Mouse (Mus musculus) megakaryocyte, embryonic 14.5 days (primary cell): ENCODE data around the gene Htr3a. TPM values are rescaled to one million over a fixed set of nuclear protein-coding genes. Genes with fewer than 3 reads are reported as not detected.

Experiments
- H3K27me3 ChIP-seq: replicated peaks from 2 replicates; pipeline ENCODE3; 2012; ENCODE audit warnings: inconsistent platforms
- H3K36me3 ChIP-seq: replicated peaks from 2 replicates; pipeline ENCODE3; 2012; ENCODE audit warnings: low read length, inconsistent platforms, mixed read lengths
- H3K4me1 ChIP-seq: 2 replicates; pipeline ENCODE4 v1.6.1; 2012; ENCODE audit warnings: inconsistent platforms
- H3K4me3 ChIP-seq: replicated peaks from 2 replicates; pipeline ENCODE3; 2012; ENCODE audit warnings: moderate library complexity, mild to moderate bottlenecking, inconsistent platforms
- H3K9me3 ChIP-seq: 2 replicates; pipeline ENCODE4 v1.6.1; 2012; ENCODE audit warnings: inconsistent platforms
- FLI1 ChIP-seq: IDR thresholded peaks from 2 replicates; pipeline ENCODE4 v1.6.1; 2012; ENCODE audit warnings: low read length, inconsistent platforms, mixed read lengths
- GATA1 ChIP-seq: IDR thresholded peaks from 3 replicates; pipeline ENCODE4 v1.6.1; 2012; ENCODE audit warnings: mixed read lengths, low read length, inconsistent platforms, borderline replicate concordance
- polyA plus RNA-seq: library from polyadenylated mRNA; stranded (reverse); fragments of >175 nt; gene quantifications from 2 replicates; pipeline ENCODE4 v1.2.3, GENCODE M21; 2012; ENCODE audit warnings: low replicate concordance; ENCODE audit not compliant: insufficient read depth

The Htr3a gene
- polyA plus RNA-seq, 1 experiment: not detected

GRCm38 (mm10) chr9:48894755-48895154 is 16.1 kb downstream of the Htr3a start:
- Histone ChIP-seq H3K4me1 (peaks cover 2% of the 10 kb centered on the region; the same call in 1 of the 2 replicates), H3K27me3 (peaks cover 46% of the 10 kb centered on the region), H3K36me3 (no peaks in the 10 kb centered on the region), H3K9me3 (no peaks in the 10 kb centered on the region), H3K4me3 (no peak overlapping the region)
- TF ChIP-seq GATA1 (no peak), FLI1 (no peak)

GRCm38 (mm10) chr9:48893986-48894385 is 16.9 kb downstream of the Htr3a start:
- Histone ChIP-seq H3K4me1 (peaks cover 2% of the 10 kb centered on the region; the same call in 1 of the 2 replicates), H3K4me3 (no peak overlapping the region), H3K9me3 (no peaks in the 10 kb centered on the region), H3K27me3 (peaks cover 45% of the 10 kb centered on the region), H3K36me3 (no peaks in the 10 kb centered on the region)
- TF ChIP-seq FLI1 (no peak), GATA1 (no peak)

GRCm38 (mm10) chr9:48889093-48889492 is 21.8 kb downstream of the Htr3a start:
- H3K4me1 ChIP-seq: peaks cover 2% of the 10 kb centered on the region; the same call in 1 of the 2 replicates
- peaks cover 7% of the 10 kb centered on the region for H3K9me3 ChIP-seq
- peaks cover 37% of the 10 kb centered on the region for H3K27me3 ChIP-seq
- H3K36me3 ChIP-seq: no peaks in the 10 kb centered on the region
- TF ChIP-seq FLI1 (no peak), GATA1 (no peak)
- no peak overlapping the region for H3K4me3 ChIP-seq

GRCm38 (mm10) chr9:48872896-48873295 is 38.0 kb downstream of the Htr3a start:
- H3K4me1 ChIP-seq: no peaks in the 10 kb centered on the region
- no peak for TF ChIP-seq GATA1
- peaks cover 29% of the 10 kb centered on the region for H3K27me3 ChIP-seq
- H3K9me3 ChIP-seq: no peaks in the 10 kb centered on the region
- H3K36me3 ChIP-seq: no peaks in the 10 kb centered on the region
- no peak overlapping the region for H3K4me3 ChIP-seq

- H3K9me3 ChIP-seq: no peaks in the 10 kb centered on the region
Observed at GRCm38 (mm10) chr9:48866523-48867121, 44.3 kb downstream of the Htr3a start.

GRCm38 (mm10) chr9:48865235-48865634 is 45.7 kb downstream of the Htr3a start:
- no peaks in the 10 kb centered on the region for H3K9me3 ChIP-seq
- peaks cover 62% of the 10 kb centered on the region for H3K27me3 ChIP-seq
- peaks cover 9% of the 10 kb centered on the region for H3K4me1 ChIP-seq
- H3K4me3 ChIP-seq: no peak overlapping the region
- TF ChIP-seq GATA1: no peak
- TF ChIP-seq FLI1: no peak
- no peaks in the 10 kb centered on the region for H3K36me3 ChIP-seq

More at GRCm38 (mm10) chr9:48866523-48867121, 44.3 kb downstream of the Htr3a start:
- H3K4me1 ChIP-seq: peaks cover 5% of the 10 kb centered on the region; the same call in 1 of the 2 replicates
- peaks cover 64% of the 10 kb centered on the region for H3K27me3 ChIP-seq
- TF ChIP-seq GATA1 (no peak), FLI1 (no peak)
- H3K4me3 ChIP-seq: no peak overlapping the region
- H3K36me3 ChIP-seq: no peaks in the 10 kb centered on the region

- Histone ChIP-seq H3K4me3 (no peak overlapping the region), H3K9me3 (no peaks in the 10 kb centered on the region), H3K36me3 (no peaks in the 10 kb centered on the region), H3K27me3 (peaks cover 41% of the 10 kb centered on the region), H3K4me1 (peaks cover 9% of the 10 kb centered on the region)
- TF ChIP-seq GATA1 (no peak), FLI1 (no peak)
Observed at GRCm38 (mm10) chr9:48861481-48861880, 49.4 kb downstream of the Htr3a start.

- peaks cover 9% of the 10 kb centered on the region for H3K4me1 ChIP-seq
- no peaks in the 10 kb centered on the region for H3K36me3 ChIP-seq
- H3K27me3 ChIP-seq: peaks cover 33% of the 10 kb centered on the region
- no peak for TF ChIP-seq FLI1
- TF ChIP-seq GATA1: no peak
- H3K9me3 ChIP-seq: peaks cover 5% of the 10 kb centered on the region; the same call in 1 of the 2 replicates
- H3K4me3 ChIP-seq: no peak overlapping the region
Observed at GRCm38 (mm10) chr9:48860526-48860845, 50.4 kb downstream of the Htr3a start.

- H3K4me1 ChIP-seq: peaks cover 9% of the 10 kb centered on the region
- no peak for TF ChIP-seq GATA1
- no peak for TF ChIP-seq FLI1
- H3K4me3 ChIP-seq: no peak overlapping the region
- peaks cover 5% of the 10 kb centered on the region; the same call in 1 of the 2 replicates for H3K9me3 ChIP-seq
- peaks cover 28% of the 10 kb centered on the region for H3K27me3 ChIP-seq
- H3K36me3 ChIP-seq: no peaks in the 10 kb centered on the region
Observed at GRCm38 (mm10) chr9:48859828-48860525, 50.9 kb downstream of the Htr3a start.

- TF ChIP-seq GATA1 (no peak), FLI1 (no peak)
- peaks cover 5% of the 10 kb centered on the region; the same call in 1 of the 2 replicates for H3K9me3 ChIP-seq
- no peaks in the 10 kb centered on the region for H3K36me3 ChIP-seq
- H3K4me1 ChIP-seq: peaks cover 16% of the 10 kb centered on the region
- H3K4me3 ChIP-seq: no peak overlapping the region
- H3K27me3 ChIP-seq: peaks cover 16% of the 10 kb centered on the region
Observed at GRCm38 (mm10) chr9:48857944-48858343, 53.0 kb downstream of the Htr3a start.

GRCm38 (mm10) chr9:48856240-48856639 is 54.7 kb downstream of the Htr3a start:
- Histone ChIP-seq H3K27me3 (peaks cover under 1% of the 10 kb centered on the region), H3K36me3 (no peaks in the 10 kb centered on the region), H3K4me3 (no peak overlapping the region), H3K4me1 (peaks cover 11% of the 10 kb centered on the region), H3K9me3 (peaks cover 5% of the 10 kb centered on the region; the same call in 1 of the 2 replicates)
- TF ChIP-seq FLI1 (no peak), GATA1 (no peak)
